Mouse (Mus musculus) lung, adult 10 weeks (tissue): ENCODE results near the gene Utp6. TPM values are rescaled to one million over a fixed set of nuclear protein-coding genes. Genes with fewer than 3 reads are reported as not detected.

ENCODE experiments used
- polyA plus RNA-seq: library from polyadenylated mRNA; stranded (reverse); fragments of 350-450 nt; fragmentation: Illumina TruSeq; extraction: RNeasy Lipid Tissue Mini Kit (QIAGEN cat#74804); gene quantifications from one replicate; pipeline ENCODE4 v1.2.3, GENCODE M21; 2014; ENCODE audit warnings: low read depth, low replicate concordance; ENCODE audit not compliant: insufficient read depth

The Utp6 gene
- 15.4 TPM for polyA plus RNA-seq

DNA sequence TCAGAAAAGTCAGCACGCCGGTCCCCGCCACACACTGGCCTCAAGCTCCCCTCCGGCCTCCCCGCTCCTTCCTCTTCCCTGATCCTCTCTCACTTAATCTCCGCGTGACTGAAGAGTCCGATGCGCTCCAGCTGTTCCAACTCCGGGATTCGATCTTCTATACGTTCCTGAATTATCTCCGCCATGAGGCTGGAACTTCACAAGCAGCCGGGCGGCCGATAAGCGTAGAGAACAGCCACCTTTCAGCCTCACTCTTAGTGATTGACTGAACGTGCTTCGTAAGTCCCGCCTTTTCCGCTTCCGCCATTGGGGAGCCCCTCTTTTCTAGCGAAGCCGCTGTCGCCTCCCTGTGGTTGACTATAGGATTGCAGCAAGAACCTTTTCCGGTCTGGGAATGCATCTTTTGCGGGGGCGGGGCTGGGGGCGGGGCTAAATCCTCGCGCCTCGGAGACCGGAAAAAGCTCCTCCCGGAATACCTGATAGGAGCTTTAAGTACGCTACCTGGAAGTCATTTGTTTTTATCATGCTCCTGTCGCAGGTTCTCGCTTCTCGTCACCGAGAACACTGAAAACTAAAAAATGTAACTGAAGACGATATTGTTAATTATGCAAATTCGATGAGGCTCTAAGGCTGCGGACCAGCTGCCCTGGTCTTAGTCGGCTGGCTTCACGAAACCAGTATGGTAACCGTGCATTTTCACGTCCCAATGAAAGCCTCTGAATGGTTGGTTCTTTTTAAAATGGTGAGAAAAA lies at the start of gene Utp6:
Gene Utp6 (minus strand): TSS at position 266 of the 752 bp plus-strand sequence.

DNA sequence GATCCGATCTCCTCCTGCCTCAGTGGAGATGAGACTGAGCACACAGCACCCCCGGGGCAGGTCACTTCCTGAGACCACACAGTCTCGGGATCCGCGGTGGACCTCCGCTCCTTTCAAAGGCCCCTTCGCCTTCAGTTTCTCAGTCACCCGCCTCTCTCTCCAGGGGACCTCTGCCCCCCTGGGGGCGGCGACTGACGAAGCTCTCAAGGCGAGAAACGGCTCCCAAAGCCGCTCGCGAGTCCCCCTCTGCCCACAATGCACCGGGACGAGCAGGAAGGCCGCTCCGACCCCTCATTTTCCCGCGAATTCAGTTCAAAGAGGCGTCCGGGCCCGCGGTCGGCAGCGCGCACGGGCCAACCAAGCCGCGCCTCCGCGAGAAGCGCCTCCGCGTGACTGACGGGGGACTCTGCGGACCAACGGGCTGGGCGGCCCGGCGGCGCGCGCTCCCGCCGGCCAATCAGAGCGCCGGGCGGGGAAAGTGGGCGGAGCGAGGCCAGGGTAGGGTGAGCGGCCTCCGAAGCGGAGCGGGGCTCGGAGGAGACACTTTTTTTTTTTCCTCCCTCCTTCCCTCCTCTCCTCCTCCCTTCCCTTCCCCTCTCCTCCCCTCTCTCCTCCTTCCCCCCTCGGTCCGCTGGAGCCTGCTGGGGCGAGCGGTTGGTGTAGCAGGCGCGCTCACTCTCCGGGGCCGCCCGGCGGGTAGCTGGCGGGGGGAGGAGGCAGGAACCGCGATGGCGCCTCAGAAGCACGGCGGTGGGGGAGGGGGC lies 30.6 kb upstream of the Utp6 start, which contains the start of gene Suz12:
Gene Suz12 (plus strand): TSS at position 515 of the 764 bp plus-strand sequence.

Other genes with a start within 250 kb of the Utp6 start
- 15.1 TPM for gene Suz12, start 30.7 kb upstream of the Utp6 start, polyA plus RNA-seq
- 28.7 TPM for gene Crlf3, start 118.6 kb upstream of the Utp6 start, polyA plus RNA-seq
- gene Atad5, start 127.0 kb upstream of the Utp6 start, polyA plus RNA-seq = 0.53 TPM
- 10.1 TPM for gene Tefm, start 179.8 kb upstream of the Utp6 start, polyA plus RNA-seq
- gene Adap2, start 191.7 kb upstream of the Utp6 start, polyA plus RNA-seq = 3.1 TPM
- gene Rnf135, start 221.5 kb upstream of the Utp6 start, polyA plus RNA-seq = 8.9 TPM
- gene Rhot1, start 246.6 kb upstream of the Utp6 start, polyA plus RNA-seq = 24.8 TPM